Mouse (Mus musculus): ENCODE measurements around the gene Slc22a26.
"Not testable (repeated sequence)": the region's sequence is repeated elsewhere in the genome, so short reads cannot be mapped to it uniquely, and the experiment has no call there.

GRCm38 (mm10) chr19:7753371-7753770, 49.1 kb downstream of the Slc22a26 start:
- TF ChIP-seq CTCF (IDR thresholded peaks at IDR 0.05; ENCODE audit: borderline replicate concordance, control insufficient read depth, extremely low read depth, insufficient read depth, low read length, poor library complexity); POLR2A (IDR thresholded peaks at IDR 0.05; ENCODE audit: control insufficient read depth, extremely low read depth, insufficient read depth, low read length, poor library complexity): not testable (repeated sequence)
